Mouse (Mus musculus) MEL (cell line): ENCODE measurements around the gene Zfand2b. TPM values are rescaled to one million over a fixed set of nuclear protein-coding genes. Genes with fewer than 3 reads are reported as not detected.

Experiments used
- DNase-seq: peaks from one replicate; pipeline ENCODE4 v3.0.0; 2011; ENCODE audit warnings: low read depth, low spot score
- H3K27ac ChIP-seq: 2 replicates; pipeline ENCODE4 v1.5.1; 2012; ENCODE audit warnings: low read depth, mild to moderate bottlenecking, control low read depth, low read length, moderate library complexity; ENCODE audit not compliant: control insufficient read depth
- H3K27me3 ChIP-seq, 2 experiments: fragments of 150-350 bp in 1 of 2; sonication (generic) in 1 of 2; 2 replicates each; pipeline ENCODE4 v1.6.1; 2012; ENCODE audit warnings: low read length in 2 of 2, mild to moderate bottlenecking in 2 of 2, improper control_type of control experiment in 1 of 2, moderate library complexity in 1 of 2; ENCODE audit not compliant: insufficient read depth in 2 of 2, control insufficient read depth in 1 of 2
- H3K36me3 ChIP-seq, 2 experiments: 2 replicates each; pipeline ENCODE4 v1.6.1; 2012 to 2014; ENCODE audit warnings: low read length in 2 of 2, improper control_type of control experiment in 1 of 2, inconsistent platforms in 1 of 2, mild to moderate bottlenecking in 1 of 2; ENCODE audit not compliant: insufficient read depth in 2 of 2, control insufficient read depth in 1 of 2
- H3K4me1 ChIP-seq, 2 experiments: fragments of 150-350 bp in 1 of 2; sonication (generic) in 1 of 2; 2 replicates each; pipeline ENCODE4 v1.6.1; 2012; ENCODE audit warnings: low read length in 2 of 2, improper control_type of control experiment in 1 of 2, mild to moderate bottlenecking in 1 of 2; ENCODE audit not compliant: insufficient read depth in 2 of 2, control insufficient read depth in 1 of 2
- H3K4me3 ChIP-seq, 2 experiments: fragments of 150-350 bp in 1 of 2; sonication (generic) in 1 of 2; 2 replicates each; pipeline ENCODE4 v1.5.1; 2012; ENCODE audit warnings: low read depth in 2 of 2, low read length in 2 of 2, mild to moderate bottlenecking in 2 of 2, moderate library complexity in 2 of 2, control low read depth in 1 of 2, improper control_type of control experiment in 1 of 2; ENCODE audit not compliant: control insufficient read depth in 1 of 2, insufficient read depth in 1 of 2
- H3K79me2 ChIP-seq: 2 replicates; pipeline ENCODE4 v1.6.1; 2012; ENCODE audit warnings: mild to moderate bottlenecking, low read length, moderate library complexity; ENCODE audit not compliant: control insufficient read depth, poor library complexity, insufficient read depth
- H3K9ac ChIP-seq: 2 replicates; pipeline ENCODE4 v1.6.1; 2012; ENCODE audit warnings: low read depth, mild to moderate bottlenecking, control low read depth, low read length, moderate library complexity; ENCODE audit not compliant: control insufficient read depth, poor library complexity, severe bottlenecking
- H3K9me3 ChIP-seq: fragments of 150-350 bp; sonication (generic); replicated peaks from 2 replicates; pipeline ENCODE4 v1.6.1; 2012; ENCODE audit warnings: mild to moderate bottlenecking, low read length, improper control_type of control experiment, moderate library complexity; ENCODE audit not compliant: insufficient read depth
- BHLHE40 ChIP-seq: IDR thresholded peaks from 2 replicates; pipeline ENCODE4 v1.6.1; 2012; ENCODE audit warnings: low read depth, mild to moderate bottlenecking, inconsistent platforms, low read length, improper control_type of control experiment, borderline replicate concordance
- CHD1 ChIP-seq: IDR thresholded peaks from 2 replicates; pipeline ENCODE4 v1.6.1; 2012; ENCODE audit warnings: low read depth, mild to moderate bottlenecking, inconsistent platforms, low read length, improper control_type of control experiment
- CTCF ChIP-seq, 3 experiments: IDR thresholded peaks in 2 of 3; conservative IDR thresholded peaks in 1 of 3; 2 replicates each; pipeline ENCODE4 v1.5.1; 2011 to 2012; ENCODE audit warnings: low read length in 3 of 3, low read depth in 2 of 3, mild to moderate bottlenecking in 2 of 3, improper control_type of control experiment in 1 of 3, inconsistent platforms in 1 of 3, mixed read lengths in 1 of 3, moderate library complexity in 1 of 3; ENCODE audit not compliant: control insufficient read depth in 1 of 3, insufficient read depth in 1 of 3, poor library complexity in 1 of 3, severe bottlenecking in 1 of 3
- E2F4 ChIP-seq: IDR thresholded peaks from 2 replicates; pipeline ENCODE4 v1.6.1; 2011; ENCODE audit warnings: low read depth, low read length, improper control_type of control experiment, borderline replicate concordance
- EP300 ChIP-seq, 2 experiments: IDR thresholded peaks; 2 replicates each; pipeline ENCODE4 v1.6.1; 2011; ENCODE audit warnings: improper control_type of control experiment in 2 of 2, low read length in 2 of 2, low read depth in 1 of 2, mild to moderate bottlenecking in 1 of 2
- GATA1 ChIP-seq: IDR thresholded peaks from 2 replicates; pipeline ENCODE4 v1.6.1; 2011; ENCODE audit warnings: low read depth, low read length, improper control_type of control experiment
- HCFC1 ChIP-seq: IDR thresholded peaks from 2 replicates; pipeline ENCODE4 v1.6.1; 2012; ENCODE audit warnings: low read depth, mild to moderate bottlenecking, inconsistent platforms, low read length, improper control_type of control experiment, moderate library complexity
- JUND ChIP-seq: IDR thresholded peaks from 2 replicates; pipeline ENCODE4 v1.6.1; 2011; ENCODE audit warnings: low read depth, mild to moderate bottlenecking, improper control_type of control experiment, low read length
- KAT2A ChIP-seq: conservative IDR thresholded peaks from 2 replicates; pipeline ENCODE4 v1.6.1; 2012; ENCODE audit warnings: low read depth, low read length, improper control_type of control experiment, inconsistent platforms
- MAFK ChIP-seq: IDR thresholded peaks from 2 replicates; pipeline ENCODE4 v1.6.1; 2011; ENCODE audit warnings: low read depth, mild to moderate bottlenecking, low read length, improper control_type of control experiment, borderline replicate concordance
- MAX ChIP-seq: IDR thresholded peaks from 2 replicates; pipeline ENCODE4 v1.6.1; 2011; ENCODE audit warnings: low read length, improper control_type of control experiment
- MAZ ChIP-seq: IDR thresholded peaks from 2 replicates; pipeline ENCODE4 v1.6.1; 2012; ENCODE audit warnings: low read depth, mild to moderate bottlenecking, inconsistent platforms, low read length, improper control_type of control experiment
- MEF2A ChIP-seq: IDR thresholded peaks from 2 replicates; pipeline ENCODE4 v1.6.1; 2014; ENCODE audit warnings: low read depth, mild to moderate bottlenecking, inconsistent platforms, low read length, improper control_type of control experiment; ENCODE audit not compliant: poor library complexity, insufficient replicate concordance, severe bottlenecking; ENCODE audit errors: extremely low read depth
- MXI1 ChIP-seq: IDR thresholded peaks from 2 replicates; pipeline ENCODE4 v1.6.1; 2011; ENCODE audit warnings: mild to moderate bottlenecking, low read depth, low read length, improper control_type of control experiment
- MYB ChIP-seq: IDR thresholded peaks from 2 replicates; pipeline ENCODE4 v1.6.1; 2011; ENCODE audit warnings: mild to moderate bottlenecking, low read depth, low read length, improper control_type of control experiment
- MYC ChIP-seq: IDR thresholded peaks from 2 replicates; pipeline ENCODE4 v1.6.1; 2011; ENCODE audit warnings: low read depth, mild to moderate bottlenecking, low read length, improper control_type of control experiment, moderate library complexity
- NELFE ChIP-seq: IDR thresholded peaks from 2 replicates; pipeline ENCODE4 v1.6.1; 2011; ENCODE audit warnings: low read depth, low read length, improper control_type of control experiment
- NRF1 ChIP-seq: IDR thresholded peaks from 2 replicates; pipeline ENCODE4 v1.6.1; 2014; ENCODE audit warnings: low read depth, mild to moderate bottlenecking, inconsistent platforms, low read length, improper control_type of control experiment, moderate library complexity; ENCODE audit not compliant: poor library complexity, insufficient read depth, severe bottlenecking
- POLR2A ChIP-seq, 2 experiments: IDR thresholded peaks; 2 replicates each; pipeline ENCODE4 v1.6.1; 2011 to 2012; ENCODE audit warnings: low read length in 2 of 2, mild to moderate bottlenecking in 2 of 2, control low read depth in 1 of 2, improper control_type of control experiment in 1 of 2, low read depth in 1 of 2, moderate library complexity in 1 of 2; ENCODE audit not compliant: control insufficient read depth in 1 of 2, insufficient read depth in 1 of 2, poor library complexity in 1 of 2
- POLR2AphosphoS2 ChIP-seq: IDR thresholded peaks from 2 replicates; pipeline ENCODE4 v1.6.1; 2011; ENCODE audit warnings: low read length, improper control_type of control experiment
- POLR2AphosphoS5 ChIP-seq: IDR thresholded peaks from 2 replicates; pipeline ENCODE4 v1.6.1; 2012; ENCODE audit warnings: low read depth, borderline replicate concordance, mild to moderate bottlenecking, inconsistent platforms, low read length, moderate library complexity, mixed read lengths
- RAD21 ChIP-seq: IDR thresholded peaks from 2 replicates; pipeline ENCODE4 v1.6.1; 2011; ENCODE audit warnings: mild to moderate bottlenecking, low read depth, low read length, improper control_type of control experiment
- RCOR1 ChIP-seq: IDR thresholded peaks from 2 replicates; pipeline ENCODE4 v1.6.1; 2012; ENCODE audit warnings: low read depth, mild to moderate bottlenecking, inconsistent platforms, low read length, improper control_type of control experiment
- SIN3A ChIP-seq: IDR thresholded peaks from 2 replicates; pipeline ENCODE4 v1.6.1; 2012; ENCODE audit warnings: low read length, improper control_type of control experiment, inconsistent platforms
- SMC3 ChIP-seq: IDR thresholded peaks from 2 replicates; pipeline ENCODE4 v1.6.1; 2011; ENCODE audit warnings: low read depth, low read length, improper control_type of control experiment
- TAL1 ChIP-seq: IDR thresholded peaks from 2 replicates; pipeline ENCODE4 v1.6.1; 2012; ENCODE audit warnings: mild to moderate bottlenecking, inconsistent platforms, low read length, moderate library complexity, mixed read lengths
- TBP ChIP-seq: IDR thresholded peaks from 2 replicates; pipeline ENCODE4 v1.8.0; 2011; ENCODE audit warnings: low read depth, low read length, improper control_type of control experiment
- TCF12 ChIP-seq: IDR thresholded peaks from 2 replicates; pipeline ENCODE4 v1.6.1; 2014; ENCODE audit warnings: low read depth, mild to moderate bottlenecking, inconsistent platforms, low read length, improper control_type of control experiment, moderate library complexity
- UBTF ChIP-seq: IDR thresholded peaks from 2 replicates; pipeline ENCODE4 v1.6.1; 2012; ENCODE audit warnings: low read depth, mild to moderate bottlenecking, inconsistent platforms, low read length, improper control_type of control experiment, moderate library complexity, borderline replicate concordance; ENCODE audit not compliant: insufficient read depth
- USF1 ChIP-seq: IDR thresholded peaks from 2 replicates; pipeline ENCODE4 v1.6.1; 2014; ENCODE audit warnings: low read depth, mild to moderate bottlenecking, inconsistent platforms, low read length, improper control_type of control experiment, moderate library complexity
- USF2 ChIP-seq, 2 experiments: IDR thresholded peaks; 2 replicates each; pipeline ENCODE4 v1.6.1; 2011 to 2012; ENCODE audit warnings: improper control_type of control experiment in 2 of 2, low read length in 2 of 2, borderline replicate concordance in 1 of 2, inconsistent platforms in 1 of 2, low read depth in 1 of 2, mild to moderate bottlenecking in 1 of 2; ENCODE audit not compliant: insufficient read depth in 1 of 2
- ZC3H11A ChIP-seq: IDR thresholded peaks from 2 replicates; pipeline ENCODE4 v1.6.1; 2012; ENCODE audit warnings: low read depth, mild to moderate bottlenecking, inconsistent platforms, low read length, improper control_type of control experiment
- ZKSCAN1 ChIP-seq: IDR thresholded peaks from 2 replicates; pipeline ENCODE4 v1.6.1; 2012; ENCODE audit warnings: low read depth, mild to moderate bottlenecking, inconsistent platforms, low read length, improper control_type of control experiment, moderate library complexity
- ZMIZ1 ChIP-seq: IDR thresholded peaks from 2 replicates; pipeline ENCODE4 v1.6.1; 2012; ENCODE audit warnings: low read depth, mild to moderate bottlenecking, inconsistent platforms, low read length, improper control_type of control experiment, moderate library complexity
- ZNF384 ChIP-seq: IDR thresholded peaks from 2 replicates; pipeline ENCODE4 v1.6.1; 2012; ENCODE audit warnings: low read depth, mild to moderate bottlenecking, inconsistent platforms, low read length, improper control_type of control experiment
- polyA plus RNA-seq, 2 experiments: library from polyadenylated mRNA; stranded (reverse) in 1 of 2; unstranded in 1 of 2; fragments of >175 nt in 1 of 2; fragments of >200 nt in 1 of 2; gene quantifications; 2 replicates each; pipeline versions ENCODE4 v1.2.1 to v1.2.4; 2012; ENCODE audit warnings: low replicate concordance in 2 of 2, low read depth in 1 of 2; ENCODE audit not compliant: insufficient read length in 2 of 2, insufficient read depth in 1 of 2, missing spikeins in 1 of 2
- total RNA-seq: library from RNA; depleted of rRNA; stranded (reverse); fragments of 300-350 nt; gene quantifications from 2 replicates; pipeline ENCODE4 v1.2.3, GENCODE M21; 2012

Zfand2b gene
- total and polyA plus RNA-seq, 3 experiments, result 15.0 to 18.3 TPM; not detected in 1

- peaks cover 3 to 30% of the 10 kb centered on the region in 2 experiments; a peak in 3 of 4 replicates for H3K4me1 ChIP-seq
- TF ChIP-seq POLR2A (IDR thresholded peaks at IDR 0.05; ENCODE audit: control insufficient read depth in 1 of 2, insufficient read depth in 1 of 2, low read depth in 1 of 2, low read length in 2 of 2, poor library complexity in 1 of 2) (peak; percentile 50 to 78; a peak in 3 of 4 replicates), KAT2A (no peak; the same call in 1 of the 2 replicates), MYC (peak; percentile 48; the same call in 1 of the 2 replicates), TBP (peak; percentile 63), MAFK (no peak), HCFC1 (peak; percentile 86), SIN3A (peak; percentile 96), NELFE (peak; percentile 72), MEF2A (no peak), ZKSCAN1 (no peak), USF2 (IDR thresholded peaks at IDR 0.05; ENCODE audit: borderline replicate concordance in 1 of 2, insufficient read depth in 1 of 2, low read depth in 1 of 2, low read length in 2 of 2) (no peak), ZC3H11A (no peak), GATA1 (no peak), BHLHE40 (no peak), CHD1 (no peak), USF1 (no peak), TCF12 (peak; percentile 59), EP300 (IDR thresholded peaks at IDR 0.05; ENCODE audit: low read depth in 1 of 2, low read length in 2 of 2) (no peak), POLR2AphosphoS2 (peak; percentile 56; the same call in 1 of the 2 replicates), RAD21 (no peak), NRF1 (peak; percentile 44; the same call in 1 of the 2 replicates), CTCF (IDR thresholded peaks at IDR 0.05 in 2 of 3, conservative IDR thresholded peaks at IDR 0.05 in 1 of 3; ENCODE audit: control insufficient read depth in 1 of 3, insufficient read depth in 1 of 3, low read depth in 2 of 3, low read length in 3 of 3, poor library complexity in 1 of 3, severe bottlenecking in 1 of 3) (0 out of 6 replicates have a peak, but pooled peaks of 1 of the 3 experiments have one; percentile 5), JUND (no peak), ZMIZ1 (peak; percentile 15; the same call in 1 of the 2 replicates), MAX (peak; percentile 70; the same call in 1 of the 2 replicates), MAZ (no peak; the same call in 1 of the 2 replicates), MYB (no peak), ZNF384 (no peak), RCOR1 (no peak), SMC3 (no peak), MXI1 (peak; percentile 96), UBTF (no peak), TAL1 (no peak), E2F4 (no peak), POLR2AphosphoS5 (no peak)
Measured at GRCm38 (mm10) chr1:75191622-75192402, 23.4 kb downstream of the Zfand2b start, which contains the start of the genes Ankzf1 and Atg9a. Gene Ankzf1, plus strand, starts transcription at chr1:75192151. Gene Atg9a, minus strand, starts transcription at chr1:75192196.

More at GRCm38 (mm10) chr1:75191622-75192402, 23.4 kb downstream of the Zfand2b start, which contains the start of the genes Ankzf1 and Atg9a:
- Histone ChIP-seq H3K36me3 (peaks cover 0 to 31% of the 10 kb centered on the region in 2 experiments; a peak in 2 of 4 replicates), H3K4me3 (peak within 1 kb of the TSS; percentile 95 to 96), H3K9ac (peak within 1 kb of the TSS; percentile 96), H3K27ac (peak within 1 kb of the TSS; percentile 80), H3K79me2 (peaks cover 9% of the 10 kb centered on the region), H3K27me3 (no peaks in the 10 kb centered on the region), H3K9me3 (no peaks in the 10 kb centered on the region)
- peak; percentile 99 for DNase-seq
